Mouse (Mus musculus): ENCODE measurements around the gene BC107364.
"Not testable (repeated sequence)": the region's sequence is repeated elsewhere in the genome, so short reads cannot be mapped to it uniquely, and the experiment has no call there.

Gene BC107364

DNA sequence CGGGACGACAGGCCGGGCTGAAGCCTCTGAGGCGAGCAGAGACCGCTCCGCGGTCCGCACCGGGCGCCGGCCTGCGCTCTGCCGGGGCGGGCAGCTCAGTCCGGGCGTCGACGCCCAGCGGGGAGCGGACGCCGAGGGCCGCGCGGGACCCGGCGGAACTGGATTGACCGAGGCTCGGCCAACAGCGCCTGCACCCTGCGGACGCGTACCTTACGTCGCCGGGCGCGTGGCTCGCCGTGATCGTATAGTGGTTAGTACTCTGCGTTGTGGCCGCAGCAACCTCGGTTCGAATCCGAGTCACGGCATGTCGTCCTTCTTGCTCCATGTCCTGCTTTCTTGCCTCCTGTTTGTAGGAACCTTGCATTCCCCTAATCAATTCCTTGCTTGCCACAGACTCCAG is at the start of gene BC107364:
BC107364 (minus strand) TSS at position 45 of the 400 bp plus-strand sequence.
- in situ Hi-C loops (cut with MboI; ENCODE audit: low sequenced_read_pairs) = not testable (repeated sequence)

DNA sequence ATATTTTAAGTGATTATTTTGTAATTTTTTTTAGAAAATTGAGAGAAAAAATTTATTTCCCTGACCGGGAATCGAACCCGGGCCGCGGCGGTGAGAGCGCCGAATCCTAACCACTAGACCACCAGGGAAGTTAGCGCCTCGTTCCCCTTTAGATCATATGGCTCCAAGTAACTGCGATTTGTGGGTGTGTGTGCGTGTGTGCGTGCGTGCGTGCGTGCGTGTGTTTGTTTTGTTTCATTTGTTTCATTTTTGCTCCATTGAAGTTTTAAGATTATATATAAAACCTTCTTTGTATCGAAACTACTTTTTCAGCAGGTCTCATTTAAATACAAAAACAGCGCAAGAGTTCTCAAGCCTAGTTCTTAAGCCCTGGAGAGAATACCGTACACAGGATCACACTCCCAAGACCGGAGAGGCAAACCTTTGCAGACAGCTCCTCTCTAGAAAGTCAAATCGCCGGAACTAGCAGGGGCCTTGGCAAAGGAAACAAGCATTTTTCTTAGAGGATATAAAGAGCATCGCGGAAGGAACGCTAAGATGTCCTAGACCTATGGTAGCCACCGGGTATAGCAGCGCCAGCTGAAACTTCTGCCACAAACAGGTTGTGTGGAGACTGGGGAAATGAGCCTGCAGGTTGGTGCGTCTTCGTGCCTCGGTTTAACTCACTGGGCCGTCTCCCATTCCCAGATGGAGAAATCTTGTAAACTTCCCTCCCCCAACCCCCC is 49.4 kb upstream of the BC107364 start:
- in situ Hi-C loops (cut with MboI; ENCODE audit: low sequenced_read_pairs) = no loop called here

DNA sequence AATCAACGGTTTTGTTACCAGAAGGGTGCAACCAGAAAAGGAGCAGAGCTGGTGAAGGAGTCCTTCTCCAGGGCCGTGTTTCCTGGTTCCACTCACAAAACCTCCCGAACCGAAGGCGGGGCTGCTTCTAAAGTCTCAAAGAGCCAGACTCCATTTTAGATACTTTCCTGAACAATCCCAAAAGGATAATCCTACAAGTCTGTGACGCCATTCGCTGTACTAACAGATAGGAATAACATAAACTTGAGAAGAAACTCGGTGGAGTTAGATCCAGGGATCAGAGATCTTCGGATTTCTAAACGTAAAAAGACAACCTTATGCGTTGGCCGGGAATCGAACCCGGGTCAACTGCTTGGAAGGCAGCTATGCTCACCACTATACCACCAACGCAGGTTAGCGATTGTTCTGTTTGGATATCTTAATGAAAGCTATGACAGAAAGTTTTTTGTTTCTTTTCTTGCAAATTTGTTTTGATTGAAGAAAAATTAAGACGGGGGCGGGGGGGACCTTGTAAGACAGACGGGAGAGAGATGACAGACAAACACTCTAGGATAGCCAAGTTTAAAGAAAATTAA is 48.7 kb upstream of the BC107364 start:
- in situ Hi-C loops (cut with MboI; ENCODE audit: low sequenced_read_pairs) = no loop called here

DNA sequence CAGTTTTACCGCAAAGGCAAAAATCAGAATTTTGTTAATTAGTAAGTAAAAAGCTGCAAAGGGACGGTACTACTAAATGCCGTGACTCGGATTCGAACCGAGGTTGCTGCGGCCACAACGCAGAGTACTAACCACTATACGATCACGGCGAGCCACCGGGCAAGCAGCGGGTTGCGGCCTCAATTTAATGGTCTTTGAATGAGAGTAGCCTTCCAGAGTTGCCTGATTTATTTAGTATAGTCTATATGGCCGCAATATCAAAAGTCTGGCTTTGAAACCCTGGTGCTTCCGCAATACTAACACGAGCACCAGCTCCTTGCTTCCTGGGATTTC is 48.1 kb upstream of the BC107364 start:
- in situ Hi-C loops (cut with MboI; ENCODE audit: low sequenced_read_pairs) = no loop called here

DNA sequence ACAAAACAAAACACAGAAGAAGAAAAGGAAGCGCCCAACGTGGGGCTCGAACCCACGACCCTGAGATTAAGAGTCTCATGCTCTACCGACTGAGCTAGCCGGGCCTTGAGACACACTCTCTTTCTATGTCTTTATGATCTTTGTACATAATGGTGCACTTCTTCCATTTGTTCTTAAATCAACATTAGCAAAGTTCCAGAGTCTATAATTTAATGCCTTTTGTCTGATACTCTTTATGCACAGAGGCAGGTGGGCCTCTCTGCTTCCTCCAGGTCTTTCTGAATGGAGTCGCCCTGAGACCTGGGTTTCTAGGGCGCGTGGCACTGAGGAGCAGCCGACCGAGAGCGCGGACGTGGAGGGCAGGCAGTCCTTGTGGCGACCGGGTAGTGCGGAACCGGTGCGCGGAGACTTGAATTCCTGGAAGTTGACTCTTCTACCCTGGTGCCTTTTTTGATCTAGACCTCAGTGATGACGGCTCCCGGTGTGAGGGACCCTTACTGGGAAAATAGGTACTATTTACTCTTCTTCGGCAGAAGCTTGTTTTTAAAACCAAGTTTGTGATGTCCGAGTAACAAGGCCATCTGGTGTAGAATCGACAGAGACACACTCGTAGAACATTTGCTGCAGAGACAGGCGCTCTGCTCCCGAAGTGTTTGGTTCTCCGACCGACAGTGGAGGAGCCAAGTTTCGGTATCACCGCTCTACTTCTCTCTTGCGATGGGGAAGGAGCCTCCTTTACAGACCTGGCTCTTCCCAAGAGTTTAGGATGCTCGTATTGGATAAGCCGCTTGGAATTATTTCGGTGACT is 47.6 kb upstream of the BC107364 start:
- in situ Hi-C loops (cut with MboI; ENCODE audit: low sequenced_read_pairs) = no loop called here

DNA sequence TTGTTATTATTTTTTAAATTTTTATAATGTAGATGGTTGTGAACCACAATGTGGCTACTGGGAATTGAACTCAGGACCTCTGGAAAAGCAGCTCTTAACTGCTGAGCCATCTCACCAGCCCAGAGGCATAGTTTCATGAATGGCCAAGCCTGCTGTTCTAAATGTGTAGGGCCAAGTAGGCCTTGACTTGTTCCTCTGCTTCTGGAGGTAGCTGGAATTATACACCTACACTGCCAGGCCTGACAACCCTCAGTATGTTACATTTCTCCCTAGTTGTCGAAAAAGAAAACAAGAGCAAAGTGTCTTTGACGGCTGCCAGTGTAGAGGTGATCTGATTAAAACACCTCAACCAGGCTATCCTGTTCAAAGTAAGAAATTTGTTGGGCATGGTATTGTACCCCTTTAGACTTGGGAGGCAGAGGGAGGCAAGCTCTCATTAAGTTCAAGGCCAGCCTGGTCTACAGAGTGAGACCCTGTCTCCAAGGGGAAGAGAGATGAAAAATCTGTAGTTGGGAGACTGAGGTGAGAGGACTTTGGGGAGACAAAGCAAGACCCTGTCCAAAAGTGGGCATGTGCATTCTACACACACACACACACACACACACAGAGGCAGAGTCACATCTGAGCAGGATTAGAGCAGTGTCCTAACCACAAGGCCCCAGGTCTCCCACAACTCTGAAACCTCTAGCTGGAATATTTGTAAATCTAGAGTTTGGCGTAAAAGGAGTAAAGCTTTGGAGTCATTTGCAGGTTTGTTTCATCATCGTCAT is 46.6 kb upstream of the BC107364 start:
- in situ Hi-C loops (cut with MboI; ENCODE audit: low sequenced_read_pairs) = no loop called here

DNA sequence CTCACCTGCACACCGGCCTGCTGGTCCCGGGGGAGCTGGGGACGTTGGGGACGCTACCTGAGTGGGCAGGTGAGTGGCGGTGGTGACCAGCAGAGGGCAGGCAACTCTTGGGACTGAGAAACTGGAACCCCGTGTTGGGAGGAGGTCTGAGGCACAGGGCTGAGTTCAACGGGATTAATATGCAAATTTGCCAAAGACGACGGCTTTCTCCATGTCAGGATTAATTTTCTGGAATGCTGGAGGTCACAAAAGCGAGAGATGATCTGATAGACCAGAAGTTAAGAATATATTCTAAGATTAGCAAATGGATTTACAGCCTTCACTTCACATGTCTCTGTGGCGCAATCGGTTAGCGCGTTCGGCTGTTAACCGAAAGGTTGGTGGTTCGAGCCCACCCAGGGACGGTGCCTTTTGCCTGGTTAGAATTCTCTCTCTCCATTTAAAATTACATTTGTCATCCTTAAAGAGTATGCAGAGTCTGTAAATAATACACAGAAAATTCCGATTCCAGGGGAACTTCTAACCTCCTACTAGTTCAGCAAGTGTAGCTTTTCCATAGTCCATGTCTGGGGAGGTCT is 45.4 kb upstream of the BC107364 start:
- in situ Hi-C loops (cut with MboI; ENCODE audit: low sequenced_read_pairs) = no loop called here

DNA sequence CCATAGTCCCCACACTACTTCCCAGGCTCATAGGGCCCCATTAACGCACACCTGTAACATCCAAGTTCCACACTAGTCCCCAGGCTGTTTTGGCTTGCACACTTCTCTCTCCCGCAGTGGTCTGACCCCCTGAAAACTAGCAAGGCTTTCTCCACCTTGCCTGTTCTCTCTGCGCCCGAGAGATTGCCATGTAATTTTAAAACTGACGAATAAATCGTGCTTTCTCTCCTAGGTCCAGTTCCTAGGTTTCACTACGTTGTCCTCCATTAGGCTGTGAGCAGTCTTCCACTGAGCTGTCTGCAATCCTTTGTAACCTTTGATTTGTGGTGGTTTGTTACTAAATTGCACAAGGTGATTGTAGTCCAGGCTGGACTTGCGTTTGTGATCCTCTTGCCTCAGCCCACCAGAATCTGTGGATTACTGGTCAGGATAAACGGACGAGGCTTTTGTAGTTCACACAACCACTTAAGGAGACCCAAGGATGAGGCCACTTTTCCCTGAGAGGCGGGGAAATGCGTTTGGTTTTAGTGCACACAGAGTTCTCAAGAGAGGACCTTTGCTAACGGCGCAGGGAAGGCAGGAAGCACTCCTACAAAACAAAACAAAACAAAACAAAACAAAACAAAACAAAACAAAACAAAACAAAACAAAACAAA is 44.6 kb upstream of the BC107364 start:
- in situ Hi-C loops (cut with MboI; ENCODE audit: low sequenced_read_pairs) = not testable (repeated sequence)

DNA sequence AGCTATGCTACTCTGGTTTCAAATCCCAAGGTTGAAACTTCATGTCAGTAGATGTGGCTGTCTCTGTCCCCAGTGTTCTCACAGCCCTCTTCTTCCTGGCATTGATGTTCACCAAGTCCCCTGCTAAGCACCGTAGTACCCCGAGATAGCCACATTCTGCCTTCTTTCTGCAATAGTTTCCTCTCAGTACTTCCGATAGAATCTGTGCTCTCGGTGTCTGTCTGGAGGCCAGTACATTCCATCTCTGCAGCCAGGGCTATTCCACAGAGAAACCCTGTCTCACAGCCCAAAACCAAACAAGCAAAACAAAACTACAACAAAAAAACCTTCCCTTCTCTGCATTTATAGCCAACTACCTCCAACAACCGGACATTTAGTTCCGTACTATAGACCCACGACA is 44.1 kb upstream of the BC107364 start:
- in situ Hi-C loops (cut with MboI; ENCODE audit: low sequenced_read_pairs) = no loop called here

DNA sequence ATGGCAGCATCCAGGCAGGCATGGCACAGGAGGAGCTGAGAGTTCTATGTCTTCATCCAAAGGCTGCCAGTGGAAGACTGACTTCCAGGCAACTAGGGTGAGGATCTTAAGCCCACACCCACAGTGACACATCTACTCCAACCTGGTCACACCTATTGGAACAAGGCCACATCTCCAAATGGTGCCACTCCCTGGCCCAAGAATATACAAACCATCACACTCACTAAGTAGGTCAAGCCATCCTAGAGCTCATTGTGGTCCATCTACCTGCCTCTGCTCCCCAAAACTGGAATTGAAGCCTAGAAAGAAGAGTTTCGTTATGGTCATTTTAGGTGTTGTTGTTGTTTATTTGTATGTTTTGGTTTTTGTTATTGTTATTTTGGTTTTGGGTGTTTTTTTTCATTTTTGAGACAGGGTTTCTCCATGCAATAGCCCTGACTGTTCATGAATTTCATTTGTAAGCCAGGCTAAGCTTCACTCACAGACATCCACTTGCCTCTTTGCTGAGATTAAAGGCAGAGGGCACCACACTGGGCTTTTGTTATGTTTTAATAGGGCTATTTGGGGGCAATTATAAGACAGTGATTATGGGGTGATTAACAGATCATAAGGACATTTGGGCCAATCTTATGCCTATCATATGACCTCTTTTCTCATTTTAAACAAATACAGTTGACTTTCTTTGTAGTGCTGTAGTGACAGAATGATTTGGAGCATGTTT is 43.5 kb upstream of the BC107364 start:
- in situ Hi-C loops (cut with MboI; ENCODE audit: low sequenced_read_pairs) = no loop called here

DNA sequence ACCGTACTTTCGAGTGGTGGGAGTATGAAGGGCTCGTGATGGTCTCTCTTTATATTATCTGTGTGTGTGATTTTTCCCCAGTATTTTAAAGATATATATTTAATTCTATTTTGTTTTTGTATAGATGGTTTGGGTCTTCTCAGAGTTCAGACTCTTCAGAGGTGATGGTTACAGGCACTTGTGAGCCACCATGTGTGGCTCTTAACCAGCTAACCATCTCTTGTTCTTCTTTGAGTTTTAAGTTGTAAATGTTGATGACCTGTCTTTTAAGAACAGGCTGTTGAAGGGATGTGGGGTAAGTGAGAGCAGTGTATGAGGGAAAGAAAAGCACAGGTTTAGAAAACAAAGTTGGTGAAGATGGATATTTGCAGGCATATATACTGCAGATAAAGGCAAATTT is 42.8 kb upstream of the BC107364 start:
- in situ Hi-C loops (cut with MboI; ENCODE audit: low sequenced_read_pairs) = no loop called here

DNA sequence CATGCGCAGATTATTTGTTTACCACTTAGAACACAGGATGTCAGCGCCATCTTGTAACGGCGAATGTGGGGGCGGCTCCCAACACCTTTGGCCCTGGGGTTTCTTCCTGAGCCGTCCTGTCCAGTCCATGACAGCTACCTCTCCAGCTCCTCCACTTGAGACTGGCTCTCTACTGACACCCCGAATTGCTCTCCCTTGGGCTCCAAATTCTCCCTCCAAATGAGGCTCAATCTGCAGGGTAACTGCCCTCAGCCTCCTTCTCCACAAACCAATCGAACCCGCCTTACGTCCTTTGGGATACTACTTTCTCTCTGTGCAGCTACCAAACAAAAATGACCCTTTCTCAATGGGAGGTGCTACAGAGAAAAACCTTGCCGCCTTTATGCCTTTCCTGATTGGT is 42.4 kb upstream of the BC107364 start:
- in situ Hi-C loops (cut with MboI; ENCODE audit: low sequenced_read_pairs) = not testable (repeated sequence)

DNA sequence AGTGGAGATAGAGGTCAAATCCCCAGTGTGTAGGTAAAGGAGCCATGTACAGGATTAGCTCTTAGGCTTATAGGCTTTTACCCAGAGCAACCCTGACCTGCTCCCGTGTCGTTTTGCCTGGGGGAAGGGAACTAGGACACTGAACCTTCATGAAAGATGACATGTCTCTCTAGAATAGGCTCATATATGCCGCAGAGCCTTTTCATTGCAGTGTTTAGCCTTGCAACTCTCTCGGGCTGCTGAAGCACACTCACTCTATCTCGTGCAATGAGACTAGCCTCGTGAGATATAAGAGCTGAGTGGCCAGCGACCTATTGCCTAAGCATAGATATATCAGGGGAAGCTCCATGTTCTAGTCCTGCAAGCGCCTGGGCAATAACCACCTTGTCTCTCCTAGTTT is 37.5 kb upstream of the BC107364 start:
- in situ Hi-C loops (cut with MboI; ENCODE audit: low sequenced_read_pairs) = not testable (repeated sequence)

DNA sequence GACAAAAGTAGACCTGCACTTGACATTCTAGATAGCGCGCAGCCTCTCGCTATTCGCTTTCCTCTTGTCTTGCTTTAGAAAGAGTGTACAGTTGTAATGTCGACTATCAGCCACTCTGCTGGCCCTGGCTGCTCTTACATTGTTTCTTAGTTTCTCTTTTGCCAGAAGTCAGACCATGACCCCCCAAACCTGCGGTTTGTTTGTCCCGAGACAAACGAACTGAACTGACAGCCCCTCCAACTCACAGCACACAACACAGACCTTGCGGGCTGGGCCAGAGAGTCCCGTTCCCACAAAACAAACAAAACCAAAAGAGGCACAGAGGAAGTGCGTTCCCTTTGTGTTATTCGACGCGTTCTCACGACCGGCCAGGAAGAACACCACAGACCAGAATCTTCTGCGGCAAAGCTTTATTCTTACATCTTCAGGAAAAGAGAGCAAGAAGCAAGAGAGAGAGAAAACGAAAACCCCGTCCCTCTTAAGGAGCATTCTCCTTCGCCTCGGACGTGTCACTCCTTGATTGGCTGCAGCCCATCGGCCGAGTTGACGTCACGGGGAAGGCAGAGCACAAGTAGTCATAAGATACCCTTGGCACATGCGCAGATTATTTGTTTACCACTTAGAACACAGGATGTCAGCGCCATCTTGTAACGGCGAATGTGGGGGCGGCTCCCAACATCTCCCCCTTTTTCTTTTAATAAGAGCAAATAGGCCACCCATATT is 37.0 kb upstream of the BC107364 start:
- in situ Hi-C loops (cut with MboI; ENCODE audit: low sequenced_read_pairs) = not testable (repeated sequence)

DNA sequence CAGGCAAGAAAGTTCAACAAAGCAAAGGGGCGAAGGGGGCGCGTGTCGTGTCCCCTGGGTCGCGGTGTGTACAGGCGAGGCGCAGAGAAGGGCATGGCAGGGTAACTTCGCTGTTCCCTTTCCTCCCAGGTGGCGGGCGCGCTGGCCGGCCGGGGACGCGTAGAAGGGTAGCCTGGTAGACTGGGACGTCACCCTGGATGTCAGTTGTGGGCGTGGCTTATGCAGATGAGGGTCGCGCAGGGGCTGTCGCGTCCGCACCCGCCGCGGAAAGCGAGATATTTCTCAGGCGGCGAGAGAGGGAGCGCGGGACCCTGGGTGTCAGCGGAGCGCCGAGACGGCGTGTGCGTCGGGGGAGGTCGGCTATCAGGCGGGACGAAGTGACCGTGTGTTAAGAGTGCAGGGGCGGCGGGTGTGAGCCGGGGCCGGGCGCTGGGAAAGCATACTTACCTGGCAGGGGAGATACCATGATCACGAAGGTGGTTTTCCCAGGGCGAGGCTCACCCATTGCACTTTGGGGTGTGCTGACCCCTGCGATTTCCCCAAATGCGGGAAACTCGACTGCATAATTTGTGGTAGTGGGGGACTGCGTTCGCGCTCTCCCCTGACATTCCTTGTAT is 36.3 kb upstream of the BC107364 start:
- in situ Hi-C loops (cut with MboI; ENCODE audit: low sequenced_read_pairs) = not testable (repeated sequence)

DNA sequence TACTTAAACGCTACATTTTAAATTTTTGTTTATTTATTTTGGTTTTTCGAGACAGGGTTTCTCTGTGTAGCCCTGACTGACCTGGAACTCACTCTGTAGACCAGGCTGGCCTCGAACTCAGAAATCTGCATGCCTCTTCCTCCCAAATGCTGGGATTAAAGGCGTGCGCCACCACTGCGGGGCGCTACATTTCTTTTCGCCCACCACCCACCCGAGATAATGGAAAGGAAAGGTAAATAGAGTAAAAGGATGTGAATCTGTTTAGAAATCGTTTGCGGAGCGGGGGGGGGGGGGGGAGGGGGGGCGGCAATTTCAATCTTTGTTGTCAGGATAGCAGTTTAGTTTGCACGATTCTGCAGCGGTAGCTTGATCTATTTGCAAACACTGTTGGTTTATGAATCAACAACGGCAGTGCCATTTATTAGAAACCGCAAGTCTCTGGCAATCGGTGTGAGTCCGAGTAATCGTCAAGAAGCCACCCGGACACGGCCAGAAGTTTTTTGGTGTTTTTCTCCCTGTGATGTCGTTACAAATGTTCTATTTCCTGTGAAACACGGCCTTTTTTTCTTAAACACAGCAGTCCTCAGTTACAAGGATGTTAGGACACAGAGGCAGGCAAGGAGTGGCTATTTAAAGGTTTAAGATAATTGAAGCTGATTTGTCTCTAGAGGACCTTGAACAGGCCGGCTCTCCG is 35.6 kb upstream of the BC107364 start:
- in situ Hi-C loops (cut with MboI; ENCODE audit: low sequenced_read_pairs) = no loop called here

DNA sequence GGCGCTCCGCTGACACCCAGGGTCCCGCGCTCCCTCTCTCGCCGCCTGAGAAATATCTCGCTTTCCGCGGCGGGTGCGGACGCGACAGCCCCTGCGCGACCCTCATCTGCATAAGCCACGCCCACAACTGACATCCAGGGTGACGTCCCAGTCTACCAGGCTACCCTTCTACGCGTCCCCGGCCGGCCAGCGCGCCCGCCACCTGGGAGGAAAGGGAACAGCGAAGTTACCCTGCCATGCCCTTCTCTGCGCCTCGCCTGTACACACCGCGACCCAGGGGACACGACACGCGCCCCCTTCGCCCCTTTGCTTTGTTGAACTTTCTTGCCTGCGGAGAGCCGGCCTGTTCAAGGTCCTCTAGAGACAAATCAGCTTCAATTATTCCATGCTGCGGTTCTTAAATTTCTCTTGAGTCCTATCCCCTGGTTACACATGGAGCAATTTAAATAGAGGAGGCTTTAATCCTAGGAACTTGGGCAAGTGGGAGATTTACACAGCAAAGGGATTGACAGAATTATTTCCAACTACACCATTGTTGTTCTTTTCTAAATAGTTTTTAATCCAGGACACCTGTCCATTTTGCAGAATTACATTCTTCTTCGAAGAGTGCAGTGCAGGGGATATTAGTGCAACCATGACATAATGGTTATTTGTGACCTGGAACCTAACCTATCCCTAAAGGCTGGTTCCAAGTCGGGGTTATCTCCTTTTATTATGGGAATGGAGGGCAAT is 34.9 kb upstream of the BC107364 start:
- in situ Hi-C loops (cut with MboI; ENCODE audit: low sequenced_read_pairs) = not testable (repeated sequence)

All from CH12F3 (cell line).